Comparison of ENCODE assay signal across 9 mouse cellular contexts in genomic region chr16:33583333-33583732, GRCm38 (mm10).
DNase-seq lines count a peak whose midpoint lies in the region; ATAC-seq and TF ChIP-seq lines count a peak whose summit lies in the region.
"Had no signal": no experiment of that assay in that cellular context is flagged by ENCODE, and none has a peak within 500 bp of the region (broad histone marks: within the 10 kb centered on the region; RNA-seq: fewer than 3 reads in every experiment).

No protein-coding gene starts in this region.

- peak overlapping the region; percentile 59 for H3K9ac ChIP-seq in kidney, embryonic 16.5 days (replicated peaks; ENCODE audit: low read length)
- no peak overlapping the region for H3K9ac ChIP-seq in forebrain, embryonic 15.5 days (replicated peaks)
- H3K9ac ChIP-seq in liver, postnatal 0 days (replicated peaks), result no peak overlapping the region
- H3K9ac ChIP-seq: neural tube, embryonic 12.5 days had no signal

- TF ChIP-seq EP300 in liver, postnatal 0 days (IDR thresholded peaks at IDR 0.05; ENCODE audit: low read depth), result no peak

- no peak for ATAC-seq in kidney, embryonic 16.5 days (ENCODE audit: low FRiP score, low TSS enrichment)
- no peak for ATAC-seq in forebrain, embryonic 15.5 days (replicated peaks)
- no peak for ATAC-seq in liver, postnatal 0 days
- no peak for ATAC-seq in frontal cortex, adult (ENCODE audit: low TSS enrichment)
- ATAC-seq in activated CD4-positive, CD25-positive, alpha-beta regulatory T cell, adult 4 months, result no peak

- TF ChIP-seq CTCF in cortical plate, adult 2 months (IDR thresholded peaks at IDR 0.05; ENCODE audit: extremely low read depth, insufficient read depth, low read length), result no peak
- no peak for TF ChIP-seq CTCF in liver, postnatal 0 days (IDR thresholded peaks at IDR 0.05; ENCODE audit: low read depth)

- no peak for TF ChIP-seq POLR2A in cortical plate, adult 2 months (IDR thresholded peaks at IDR 0.05; ENCODE audit: extremely low read depth, insufficient read depth, low read length)

- H3K27me3 ChIP-seq in kidney, embryonic 16.5 days (ENCODE audit: insufficient read depth, low read length), result no peaks in the 10 kb centered on the region
- no peaks in the 10 kb centered on the region for H3K27me3 ChIP-seq in forebrain, embryonic 15.5 days
- no peaks in the 10 kb centered on the region for H3K27me3 ChIP-seq in liver, postnatal 0 days (ENCODE audit: insufficient read depth, low read length)
- H3K27me3 ChIP-seq: neural tube, embryonic 12.5 days had no signal

- peaks cover 69% of the 10 kb centered on the region for H3K4me1 ChIP-seq in kidney, embryonic 16.5 days (ENCODE audit: insufficient read depth, low read length)
- H3K4me1 ChIP-seq in cortical plate, adult 2 months (ENCODE audit: control insufficient read depth, insufficient read depth, low read length), result no peaks in the 10 kb centered on the region; the same call in 1 of the 2 replicates
- H3K4me1 ChIP-seq in forebrain, embryonic 15.5 days, result peaks cover 35% of the 10 kb centered on the region
- peaks cover 8% of the 10 kb centered on the region for H3K4me1 ChIP-seq in liver, postnatal 0 days (ENCODE audit: insufficient read depth)

- DNase-seq in kidney, adult 8-10 months, result no peak
- no peak for DNase-seq in liver, postnatal 0 days
- DNase-seq in layer of hippocampus, adult 11-12 months (ENCODE audit: low spot score), result no peak

- H3K27ac ChIP-seq in kidney, embryonic 16.5 days (ENCODE audit: low read length), result peak overlapping the region; percentile 99
- 0 out of 2 replicates have a peak overlapping the region, but pooled peaks have one; percentile 4 for H3K27ac ChIP-seq in cortical plate, adult 2 months (ENCODE audit: insufficient read depth, low read length)
- H3K27ac ChIP-seq in forebrain, embryonic 15.5 days (replicated peaks), result peak overlapping the region; percentile 75
- H3K27ac ChIP-seq in liver, postnatal 0 days (ENCODE audit: low read depth), result peak overlapping the region; percentile 78

- WGBS in kidney, embryonic 16.5 days, result 53% methylated on average over 3 of the region's 3 CpGs
- 70% methylated on average over 3 of the region's 3 CpGs for WGBS in forebrain, embryonic 15.5 days
- WGBS in liver, postnatal 0 days (ENCODE audit: insufficient replicate concordance), result 21% methylated on average over 3 of the region's 3 CpGs

- no peaks in the 10 kb centered on the region for H3K36me3 ChIP-seq in kidney, embryonic 16.5 days (ENCODE audit: insufficient read depth, low read length)
- H3K36me3 ChIP-seq in forebrain, embryonic 15.5 days, result no peaks in the 10 kb centered on the region
- no peaks in the 10 kb centered on the region for H3K36me3 ChIP-seq in liver, postnatal 0 days (replicated peaks; ENCODE audit: insufficient read depth, low read length)
- H3K36me3 ChIP-seq: neural tube, embryonic 12.5 days had no signal

- no peaks in the 10 kb centered on the region for H3K9me3 ChIP-seq in kidney, embryonic 16.5 days (ENCODE audit: low read length)
- no peaks in the 10 kb centered on the region for H3K9me3 ChIP-seq in forebrain, embryonic 15.5 days
- no peaks in the 10 kb centered on the region for H3K9me3 ChIP-seq in liver, postnatal 0 days (ENCODE audit: low read length)
- H3K9me3 ChIP-seq: neural tube, embryonic 12.5 days had no signal

- H3K4me3 ChIP-seq in kidney, embryonic 16.5 days (ENCODE audit: low read length), result no peak overlapping the region
- H3K4me3 ChIP-seq in cortical plate, adult 2 months (ENCODE audit: insufficient read depth, low read length), result no peak overlapping the region
- H3K4me3 ChIP-seq in forebrain, embryonic 15.5 days, result no peak overlapping the region
- no peak overlapping the region for H3K4me3 ChIP-seq in liver, postnatal 0 days (ENCODE audit: low read depth, low read length)
- H3K4me3 ChIP-seq: neural tube, embryonic 12.5 days had no signal

- peak overlapping the region; percentile 47; the same call in 1 of the 2 replicates for H3K4me2 ChIP-seq in kidney, embryonic 16.5 days (replicated peaks; ENCODE audit: low read depth, low read length)
- peak overlapping the region; percentile 45 for H3K4me2 ChIP-seq in forebrain, embryonic 15.5 days (replicated peaks)
- H3K4me2 ChIP-seq in liver, postnatal 0 days (ENCODE audit: low read depth, low read length), result 0 out of 2 replicates have a peak overlapping the region, but pooled peaks have one; percentile 68

Comparison
In these comparisons a context has a peak if more than half of its experiments do, and no peak if none do; other contexts are left out.
1. H3K27ac ChIP-seq: peak in every context shown above with its lines; median percentile 99 in kidney, embryonic 16.5 days; 78 in liver, postnatal 0 days; 75 in forebrain, embryonic 15.5 days; 4 in cortical plate, adult 2 months.